Mouse (Mus musculus): ENCODE measurements around the gene Abhd14a. TPM values are rescaled to one million over a fixed set of nuclear protein-coding genes. Genes with fewer than 3 reads are reported as not detected.

Gene Abhd14a
- total RNA-seq, 2 experiments from 2014 or later, result 35.3 to 36.5 TPM

GRCm38 (mm10) chr9:106470991-106471750 lies 23.7 kb upstream of the Abhd14a start:
- no peak for DNase-seq (ENCODE audit: low spot score in 2 of 2)

- no peak for DNase-seq (ENCODE audit: low spot score in 2 of 2)
These were observed 22.3 kb upstream of the Abhd14a start for GRCm38 (mm10) chr9:106469776-106470175.

GRCm38 (mm10) chr9:106469317-106469716 lies 21.8 kb upstream of the Abhd14a start:
- no peak for DNase-seq (ENCODE audit: low spot score in 2 of 2)

GRCm38 (mm10) chr9:106467746-106468145 lies 20.3 kb upstream of the Abhd14a start:
- DNase-seq (ENCODE audit: low spot score in 2 of 2), result no peak

GRCm38 (mm10) chr9:106466721-106467120 lies 19.2 kb upstream of the Abhd14a start:
- no peak for DNase-seq (ENCODE audit: low spot score in 2 of 2)

GRCm38 (mm10) chr9:106465571-106466200 lies 18.2 kb upstream of the Abhd14a start, which contains the start of gene Gpr62:
Gene Gpr62 (minus strand): TSS chr9:106465938.
- DNase-seq (ENCODE audit: low spot score in 2 of 2), result peak; percentile 53 to 56

GRCm38 (mm10) chr9:106464751-106465541 lies 17.5 kb upstream of the Abhd14a start:
- DNase-seq (ENCODE audit: low spot score in 2 of 2), result peak; percentile 65 to 83

- no peak for DNase-seq (ENCODE audit: low spot score in 2 of 2)
These were observed 15.9 kb upstream of the Abhd14a start for GRCm38 (mm10) chr9:106463122-106464063.

GRCm38 (mm10) chr9:106462430-106462800 lies 14.9 kb upstream of the Abhd14a start:
- no peak for DNase-seq (ENCODE audit: low spot score in 2 of 2)

GRCm38 (mm10) chr9:106461641-106462429 lies 14.4 kb upstream of the Abhd14a start:
- no peak for DNase-seq (ENCODE audit: low spot score in 2 of 2)

- DNase-seq (ENCODE audit: low spot score in 2 of 2), result no peak
These were observed 13.5 kb upstream of the Abhd14a start for GRCm38 (mm10) chr9:106461026-106461415.

GRCm38 (mm10) chr9:106460401-106461025 lies 13.0 kb upstream of the Abhd14a start:
- no peak for DNase-seq (ENCODE audit: low spot score in 2 of 2)

GRCm38 (mm10) chr9:106459946-106460345 lies 12.5 kb upstream of the Abhd14a start:
- peak in 1 of 2 experiments; percentile 41 for DNase-seq (ENCODE audit: low spot score in 2 of 2)

GRCm38 (mm10) chr9:106457920-106458319 lies 10.4 kb upstream of the Abhd14a start:
- DNase-seq (ENCODE audit: low spot score in 2 of 2), result no peak

GRCm38 (mm10) chr9:106457163-106457559 lies 9.7 kb upstream of the Abhd14a start:
- DNase-seq (ENCODE audit: low spot score in 2 of 2), result no peak

- no peak for DNase-seq (ENCODE audit: low spot score in 2 of 2)
These were observed 9.1 kb upstream of the Abhd14a start for GRCm38 (mm10) chr9:106456325-106457162.

- peak in 1 of 2 experiments; percentile 38 for DNase-seq (ENCODE audit: low spot score in 2 of 2)
These were observed 7.6 kb upstream of the Abhd14a start for GRCm38 (mm10) chr9:106454888-106455681.

All from left cerebral cortex, adult 18-20 months (tissue).